Mouse (Mus musculus) heart, embryonic 10.5 days (tissue): Measurements from ENCODE around the gene Apol6. TPM values are rescaled to one million over a fixed set of nuclear protein-coding genes. Genes with fewer than 3 reads are reported as not detected.

Experiments
- DNase-seq: peaks from one replicate; pipeline ENCODE4 v3.0.0-alpha.2; 2017; ENCODE audit warnings: low spot score
- H3K27ac ChIP-seq: fragments of 300-500 bp; sonication (generic); 2 replicates; pipeline ENCODE4 v1.5.1; 2016; ENCODE audit warnings: mild to moderate bottlenecking
- H3K27me3 ChIP-seq: fragments of 300-500 bp; sonication (generic); 2 replicates; pipeline ENCODE4 v1.6.1; 2016; ENCODE audit warnings: mild to moderate bottlenecking; ENCODE audit not compliant: poor library complexity, insufficient read depth, severe bottlenecking
- H3K36me3 ChIP-seq: fragments of 300-500 bp; sonication (generic); 2 replicates; pipeline ENCODE4 v1.6.1; 2016; ENCODE audit warnings: mild to moderate bottlenecking, moderate library complexity
- H3K4me1 ChIP-seq: fragments of 300-500 bp; sonication (generic); 2 replicates; pipeline ENCODE4 v1.6.1; 2016; ENCODE audit warnings: mild to moderate bottlenecking
- H3K4me3 ChIP-seq: fragments of 300-500 bp; sonication (generic); 2 replicates; pipeline ENCODE4 v1.5.1; 2016; ENCODE audit warnings: mild to moderate bottlenecking, moderate library complexity
- H3K9me3 ChIP-seq: fragments of 300-500 bp; sonication (generic); 2 replicates; pipeline ENCODE4 v1.6.1; 2016; ENCODE audit warnings: mild to moderate bottlenecking, moderate library complexity
- WGBS: fragments of 180-500 bp; shearing (Covaris S2); methylation state at CpG from one replicate; pipeline ENCODE4 v1.1.7; 2016; 5-methylcytosine and 5-hydroxymethylcytosine counted together
- polyA plus RNA-seq: library from polyadenylated mRNA; unstranded; fragments of >200 nt; fragmentation: Nextera tagmentation; extraction: Ambion mirVana; gene quantifications from 2 replicates; pipeline ENCODE4 v1.2.1, GENCODE M21; 2016

The Apol6 gene
- polyA plus RNA-seq, 1 experiment from 2014 or later = 0.77 TPM

- no peak for DNase-seq
- Histone ChIP-seq H3K27me3 (no peaks in the 10 kb centered on the region), H3K36me3 (peaks cover 38% of the 10 kb centered on the region), H3K9me3 (no peaks in the 10 kb centered on the region), H3K4me3 (no peak overlapping the region), H3K4me1 (peaks cover 22% of the 10 kb centered on the region), H3K27ac (0 out of 2 replicates have a peak overlapping the region, but pooled peaks have one; percentile 62)
- 85% methylated on average over 10 of the region's 10 CpGs for WGBS
Observed at GRCm38 (mm10) chr15:77104349-77105158, 60.0 kb downstream of the Apol6 start.

- no peaks in the 10 kb centered on the region for H3K27me3 ChIP-seq
- H3K4me1 ChIP-seq = peaks cover 22% of the 10 kb centered on the region
- no peaks in the 10 kb centered on the region for H3K9me3 ChIP-seq
- peaks cover 33% of the 10 kb centered on the region for H3K36me3 ChIP-seq
- no peak for DNase-seq
- no peak overlapping the region for H3K27ac ChIP-seq
- no peak overlapping the region for H3K4me3 ChIP-seq
- 89% methylated on average over 10 of the region's 10 CpGs for WGBS
Observed at GRCm38 (mm10) chr15:77105273-77105672, 60.7 kb downstream of the Apol6 start.

Other genes with a start within 250 kb of the Apol6 start
- 17.5 and 18.9 TPM in 2 replicates for gene Zfp251, start 173.3 kb upstream of the Apol6 start, polyA plus RNA-seq
- 6.3 and 9.9 TPM in 2 replicates for gene Zfp7, start 165.5 kb upstream of the Apol6 start, polyA plus RNA-seq
- gene Gm49527, start 165.4 kb upstream of the Apol6 start, polyA plus RNA-seq = 0.28 and 0.54 TPM in 2 replicates
- 11.0 and 16.8 TPM in 2 replicates for gene Zfp647, start 119.3 kb upstream of the Apol6 start, polyA plus RNA-seq
- 50.5 and 57.3 TPM in 2 replicates for gene 1110038F14Rik, start 96.2 kb upstream of the Apol6 start, polyA plus RNA-seq
- gene Mb, start 5.9 kb downstream of the Apol6 start, polyA plus RNA-seq = 29.5 and 90.1 TPM in 2 replicates